Mouse (Mus musculus): ENCODE measurements at regions not wholly inside any gene's neighbourhood (a gene's known extent, or its start where the extent isn't known, plus 50 kb on each side); places are given as distances from the start of the nearest gene placed in this dataset.

DNA sequence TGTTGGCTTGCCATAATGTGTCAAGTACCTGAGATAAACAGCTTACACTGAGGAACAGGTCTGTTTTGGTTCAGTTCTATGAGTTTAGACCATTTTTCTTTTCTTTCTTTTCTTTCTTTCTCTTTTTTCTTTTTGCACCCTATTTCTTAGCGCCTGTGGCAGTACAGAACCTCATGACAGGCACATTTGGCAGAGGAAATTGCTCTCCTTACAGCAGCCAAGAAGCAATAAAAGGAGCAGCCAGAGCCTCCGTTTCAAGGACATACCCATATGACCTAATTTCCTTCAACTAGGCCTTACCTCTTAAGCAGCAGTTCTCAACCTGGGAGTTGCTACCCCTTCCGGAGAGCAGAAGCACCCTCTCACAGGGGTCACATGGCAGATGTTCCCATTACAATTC is 173.9 kb upstream of the Clec14a start:
- no peak for DNase-seq (ENCODE audit: low read depth, low spot score)

DNA sequence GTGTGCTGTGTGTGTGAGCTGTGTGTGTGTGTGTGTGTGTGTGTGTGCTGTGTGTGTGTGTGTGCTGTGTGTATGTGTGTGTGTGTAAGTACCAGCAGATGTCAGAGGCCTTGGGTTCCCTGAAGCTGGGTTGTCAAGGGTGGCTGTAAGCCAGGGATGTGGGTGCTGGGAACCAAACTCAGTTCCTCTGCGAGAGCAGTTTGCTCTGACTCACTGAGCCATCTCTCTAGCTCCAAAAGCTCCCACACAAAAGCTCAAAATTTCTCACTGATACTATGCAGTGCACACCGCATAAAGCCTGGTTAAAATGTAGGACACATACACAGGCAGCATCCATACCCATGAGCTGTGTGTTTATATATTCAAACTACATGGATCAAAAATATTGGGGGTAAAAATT is 172.9 kb upstream of the Clec14a start:
- DNase-seq (ENCODE audit: low read depth, low spot score), result no peak

DNA sequence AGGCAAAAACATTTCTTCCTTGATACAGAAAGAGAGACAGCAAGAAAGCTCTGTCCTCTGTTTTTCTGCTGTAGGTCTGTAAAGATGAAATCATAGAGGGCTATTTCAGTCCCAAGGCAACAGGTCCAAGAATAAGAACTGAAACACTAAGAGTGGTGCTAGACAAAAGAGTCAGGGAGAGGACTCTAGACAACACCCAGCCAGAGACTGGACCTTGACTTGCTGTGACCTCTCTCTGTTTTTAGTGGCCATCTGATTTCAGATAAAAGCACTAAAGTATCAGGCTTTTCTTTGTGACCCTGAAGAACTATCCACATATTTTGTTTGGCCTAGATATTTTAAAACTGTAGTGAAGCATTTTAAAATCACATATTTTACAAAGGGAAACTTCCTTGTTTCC is 171.6 kb upstream of the Clec14a start:
- no peak for DNase-seq (ENCODE audit: low read depth, low spot score)

DNA sequence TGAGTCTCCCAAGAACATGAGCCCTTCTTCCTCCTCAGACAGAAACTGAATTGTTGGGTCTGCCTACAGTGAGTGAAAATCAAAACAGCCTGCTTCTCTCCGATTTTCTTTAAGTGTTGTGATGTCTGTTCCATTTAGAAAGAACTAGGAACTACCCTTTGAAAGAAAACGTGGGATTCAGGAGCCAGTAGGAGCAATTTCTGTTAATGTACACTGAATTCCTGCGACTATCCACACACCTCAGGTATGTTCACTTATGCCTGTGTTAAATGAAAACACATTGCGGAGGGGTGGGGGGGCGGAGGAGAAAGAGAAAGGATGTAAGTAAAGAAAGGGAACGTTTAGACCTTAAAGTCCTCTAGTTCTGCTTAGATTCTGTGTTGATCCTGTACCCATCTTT is 167.9 kb upstream of the Clec14a start:
- no peak for DNase-seq (ENCODE audit: low read depth, low spot score)

DNA sequence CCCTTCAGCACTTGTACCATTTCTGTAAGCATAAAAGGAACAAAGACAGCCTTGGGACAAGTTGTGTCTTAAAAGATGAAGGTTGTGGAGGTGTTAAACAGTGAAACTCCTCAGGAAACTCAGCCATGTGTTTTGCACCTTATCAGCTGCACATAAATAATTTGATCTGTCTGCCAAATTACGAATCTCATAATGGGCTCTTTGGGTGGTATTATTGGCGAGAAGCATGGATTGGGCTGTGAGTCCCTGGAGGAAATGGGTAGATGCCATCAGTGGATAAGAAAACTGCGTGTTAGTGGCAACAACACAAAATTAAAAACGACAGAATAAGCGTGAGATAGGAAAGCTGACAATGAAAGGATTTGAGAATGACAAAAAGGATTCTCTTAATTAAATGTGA is 165.4 kb upstream of the Clec14a start:
- DNase-seq (ENCODE audit: low read depth, low spot score), result no peak

DNA sequence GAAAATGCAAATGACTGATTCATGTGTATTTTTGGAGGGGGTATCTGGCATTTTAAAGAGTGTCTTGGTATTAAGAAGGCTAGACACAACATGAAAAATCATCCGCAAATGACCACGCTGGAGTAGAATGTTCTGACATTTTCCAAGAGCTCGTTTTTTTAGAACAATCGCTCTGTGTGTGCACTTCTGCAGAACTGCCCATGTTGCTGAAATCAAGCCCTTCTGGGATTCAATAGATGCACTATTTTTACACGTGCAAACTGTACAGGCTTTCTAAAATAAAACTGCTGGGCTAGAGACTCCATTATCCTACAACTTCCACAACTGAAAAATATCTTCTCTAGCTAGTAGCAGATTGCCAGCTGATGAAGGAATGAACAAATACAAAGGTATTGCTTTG is 160.8 kb upstream of the Clec14a start:
- DNase-seq (ENCODE audit: low read depth, low spot score), result no peak

DNA sequence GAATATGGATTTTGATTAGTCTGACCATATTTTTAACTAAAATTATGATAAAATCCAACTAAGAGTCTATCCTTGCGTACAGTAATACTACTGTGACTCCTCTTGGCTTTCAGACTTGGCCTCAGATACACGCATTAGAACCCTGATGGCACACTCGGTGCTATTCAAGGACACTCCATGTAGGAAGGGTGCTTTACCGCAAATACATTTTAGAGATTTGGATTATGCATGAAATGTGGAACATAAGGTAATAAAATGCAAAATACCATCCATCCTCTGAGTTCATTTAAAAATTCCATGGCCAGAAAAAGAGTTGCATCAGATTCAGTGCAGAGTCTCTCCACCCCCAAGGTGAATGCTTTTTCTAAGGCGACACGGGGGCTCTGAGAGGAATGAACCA is 157.7 kb upstream of the Clec14a start:
- DNase-seq (ENCODE audit: low read depth, low spot score), result no peak

DNA sequence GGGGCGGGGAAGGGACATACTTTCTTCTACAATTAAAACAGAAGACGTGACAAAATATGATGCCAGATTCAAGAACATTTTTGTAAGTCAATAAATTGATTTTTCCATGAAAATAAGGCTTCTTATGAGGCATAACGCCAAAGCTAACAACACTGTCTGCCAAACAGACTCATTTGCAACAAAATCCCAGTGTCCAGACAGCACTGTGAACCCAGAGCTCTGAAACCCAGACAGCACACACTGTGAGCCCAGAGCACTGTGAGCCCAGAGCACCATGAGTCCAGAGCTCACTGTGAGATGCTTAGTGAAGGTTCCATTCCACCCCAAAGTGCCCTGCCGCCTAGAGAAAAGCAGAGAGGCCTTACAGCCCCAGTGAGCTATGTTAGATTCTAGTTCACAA is 156.9 kb upstream of the Clec14a start:
- DNase-seq (ENCODE audit: low read depth, low spot score), result no peak

DNA sequence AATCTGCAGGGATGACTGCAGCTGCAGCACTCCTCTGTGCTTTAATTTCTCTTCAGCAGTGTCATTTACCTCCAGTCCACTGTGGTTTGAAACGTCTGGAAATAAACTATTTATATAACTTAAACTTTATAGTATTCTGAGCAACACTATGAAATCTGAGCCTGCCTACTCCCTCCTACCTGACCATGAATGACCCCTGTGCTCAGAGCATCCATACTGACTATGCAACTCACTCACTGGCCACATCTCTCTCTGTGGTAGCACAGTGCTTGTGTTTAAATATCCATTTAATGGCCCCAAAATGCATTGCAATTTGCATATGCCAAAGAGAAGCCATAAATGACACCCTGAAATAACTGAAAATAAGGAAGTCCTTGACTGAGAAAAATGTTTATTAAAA is 154.5 kb upstream of the Clec14a start:
- DNase-seq (ENCODE audit: low read depth, low spot score), result no peak

DNA sequence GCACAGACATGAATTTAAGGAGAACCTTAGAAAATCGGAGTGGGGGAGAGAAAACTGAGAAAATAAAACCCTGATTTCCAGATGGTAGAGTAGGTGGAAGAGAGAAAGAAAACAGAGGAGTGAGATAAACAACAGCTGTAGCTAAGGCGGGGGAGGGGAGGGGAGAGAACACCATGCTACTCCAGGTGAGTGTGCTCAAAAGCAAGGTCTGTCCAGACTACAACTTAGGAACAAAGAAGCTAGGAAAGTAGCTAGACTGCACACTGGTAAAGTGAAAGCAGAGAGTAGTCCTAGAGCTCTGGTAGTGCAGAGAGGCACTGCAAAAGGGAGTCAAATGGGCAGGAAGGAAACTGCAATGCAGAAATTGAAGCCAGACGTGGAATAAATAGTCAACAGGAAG is 132.8 kb upstream of the Clec14a start:
- no peak for DNase-seq (ENCODE audit: low read depth, low spot score)

DNA sequence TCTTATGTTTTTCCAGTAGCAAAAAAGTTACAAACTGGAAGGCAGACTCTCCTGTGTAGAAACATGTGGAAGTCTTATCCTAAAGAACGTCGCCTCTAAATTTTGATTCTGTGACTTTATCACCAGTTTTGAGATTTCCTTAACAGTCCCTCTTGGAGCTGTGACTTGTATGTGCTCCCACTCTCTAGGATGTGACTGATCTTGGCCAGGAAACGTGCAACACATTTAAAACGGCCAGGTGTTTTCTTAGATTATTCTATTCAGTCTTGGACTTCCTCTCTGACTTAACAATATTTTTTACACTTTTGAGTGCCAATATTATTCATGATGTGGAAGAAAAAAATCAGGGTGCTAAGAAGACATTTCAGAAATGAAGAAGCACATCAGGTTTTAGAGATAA is 91.2 kb upstream of the Clec14a start:
- no peak for DNase-seq (ENCODE audit: low read depth, low spot score)

DNA sequence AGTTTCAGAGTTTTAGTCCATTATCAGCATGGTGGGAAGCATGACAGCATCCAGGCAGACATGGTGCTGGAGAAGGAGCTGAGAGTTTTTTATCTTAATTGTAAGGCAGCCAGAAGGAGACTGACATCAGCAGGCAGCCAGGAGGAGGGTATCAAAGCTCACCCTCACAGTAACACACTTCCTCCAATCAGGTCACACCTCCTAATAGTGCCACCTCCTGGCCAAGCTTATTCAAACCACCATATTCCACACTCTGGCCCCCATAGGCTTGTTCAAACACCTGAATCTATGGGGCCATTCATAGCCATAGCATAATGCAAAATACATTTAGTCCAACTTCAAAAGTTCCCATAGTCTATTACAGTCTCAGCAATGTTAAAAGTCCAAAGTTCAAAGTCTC is 65.1 kb upstream of the Clec14a start:
- no peak for DNase-seq (ENCODE audit: low read depth, low spot score)

DNA sequence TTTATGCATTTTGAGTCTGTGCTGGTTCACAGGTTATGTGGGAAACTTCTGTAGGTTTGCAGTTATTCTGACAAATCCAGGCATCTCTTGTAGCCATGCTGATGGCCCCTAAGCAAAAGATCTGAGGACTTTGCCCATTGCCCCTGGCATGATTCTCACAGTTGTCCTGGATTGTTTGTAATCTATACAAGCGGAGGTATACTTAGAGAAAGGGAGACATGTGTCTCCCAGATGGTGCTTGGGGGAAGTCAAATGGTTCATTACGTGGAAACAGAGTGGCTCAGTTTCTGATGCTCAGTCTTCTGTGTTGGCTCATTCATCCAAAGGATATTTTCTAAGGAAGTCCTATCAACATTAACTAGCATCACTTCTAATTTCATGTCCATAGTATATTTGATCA is 60.8 kb upstream of the Clec14a start:
- no peak for DNase-seq (ENCODE audit: low read depth, low spot score)

DNA sequence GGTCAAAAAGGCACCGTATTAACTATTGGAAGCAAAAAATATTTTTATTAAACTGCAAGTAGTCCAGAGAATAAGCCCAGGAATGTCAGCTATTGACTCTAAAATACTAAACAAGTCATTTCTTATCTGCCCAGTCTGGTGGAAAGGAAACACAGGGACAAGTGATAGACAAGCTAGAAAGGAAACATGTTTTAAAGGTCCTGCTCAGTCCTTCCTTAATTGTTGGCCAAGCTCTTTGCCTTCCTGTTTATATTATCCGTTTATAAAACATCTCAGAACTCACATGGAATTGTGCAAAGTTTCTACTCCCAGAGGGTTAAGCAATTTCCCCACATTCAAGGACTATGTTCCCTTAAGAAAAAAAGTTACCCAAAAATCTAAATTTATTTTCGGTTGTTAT is 54.9 kb upstream of the Clec14a start:
- DNase-seq (ENCODE audit: low read depth, low spot score), result no peak
